Mouse (Mus musculus): ENCODE results near the gene Nfasc.

GRCm38 (mm10) chr1:132771377-132771776 is 29.8 kb upstream of the Nfasc start:
- peak; percentile 69; the same call in 1 of the 2 replicates for TF ChIP-seq CTCF (IDR thresholded peaks at IDR 0.05; ENCODE audit: borderline replicate concordance, insufficient read depth, low read depth, low read length)
- TF ChIP-seq POLR2A (IDR thresholded peaks at IDR 0.05; ENCODE audit: borderline replicate concordance, insufficient read depth, low read length): no peak

Data from cerebellum, adult 2 months (tissue).